ENCODE assay signal across 11 mouse cellular contexts in genomic region chr1:86464223-86464874, GRCm38 (mm10). TPM values are rescaled to one million over a fixed set of nuclear protein-coding genes. Genes with fewer than 3 reads are reported as not detected.
DNase-seq lines count a peak whose midpoint lies in the region; ATAC-seq and TF ChIP-seq lines count a peak whose summit lies in the region.
"Had no signal": no experiment of that assay in that cellular context is flagged by ENCODE, and none has a peak within 500 bp of the region (broad histone marks: within the 10 kb centered on the region; RNA-seq: fewer than 3 reads in every experiment).

No protein-coding gene starts in this region.

- H3K4me3 ChIP-seq in kidney, adult 2 months (ENCODE audit: insufficient read depth, low read depth, low read length) = no peak overlapping the region
- H3K4me3 ChIP-seq in embryonic facial prominence, embryonic 13.5 days = no peak overlapping the region
- no peak overlapping the region for H3K4me3 ChIP-seq in intestine, embryonic 14.5 days (ENCODE audit: low read depth, low read length)
- H3K4me3 ChIP-seq in neural tube, embryonic 13.5 days = no peak overlapping the region

- no peaks in the 10 kb centered on the region for H3K36me3 ChIP-seq in kidney, adult 2 months (ENCODE audit: control insufficient read depth, insufficient read depth, low read length)
- no peaks in the 10 kb centered on the region for H3K36me3 ChIP-seq in embryonic facial prominence, embryonic 13.5 days
- no peaks in the 10 kb centered on the region for H3K36me3 ChIP-seq in intestine, embryonic 14.5 days (ENCODE audit: control insufficient read depth, insufficient read depth, low read length)
- H3K36me3 ChIP-seq in neural tube, embryonic 13.5 days = no peaks in the 10 kb centered on the region

- 0 out of 2 replicates have a peak, but pooled peaks cover 4% of the 10 kb centered on the region for H3K9me3 ChIP-seq in embryonic facial prominence, embryonic 13.5 days
- no peaks in the 10 kb centered on the region for H3K9me3 ChIP-seq in intestine, embryonic 14.5 days (ENCODE audit: control insufficient read depth, low read length)
- no peaks in the 10 kb centered on the region for H3K9me3 ChIP-seq in neural tube, embryonic 13.5 days

- 67% methylated on average over 9 of the region's 9 CpGs for WGBS in kidney, adult 2 months
- 31% methylated on average over 9 of the region's 9 CpGs for WGBS in embryonic facial prominence, embryonic 13.5 days
- WGBS in intestine, embryonic 14.5 days = 65% methylated on average over 9 of the region's 9 CpGs
- WGBS in neural tube, embryonic 13.5 days = 26% methylated on average over 9 of the region's 9 CpGs

- H3K9ac ChIP-seq in embryonic facial prominence, embryonic 13.5 days = peak overlapping the region; percentile 55; the same call in 1 of the 2 replicates
- H3K9ac ChIP-seq in intestine, embryonic 14.5 days (ENCODE audit: low read length) = no peak overlapping the region
- H3K9ac ChIP-seq in neural tube, embryonic 13.5 days = no peak overlapping the region

- H3K27me3 ChIP-seq in kidney, adult 2 months (replicated peaks; ENCODE audit: control insufficient read depth, insufficient read depth, low read length) = no peaks in the 10 kb centered on the region
- H3K27me3 ChIP-seq in embryonic facial prominence, embryonic 13.5 days = no peaks in the 10 kb centered on the region
- H3K27me3 ChIP-seq in intestine, embryonic 14.5 days (replicated peaks; ENCODE audit: control insufficient read depth, insufficient read depth, low read length) = no peaks in the 10 kb centered on the region
- no peaks in the 10 kb centered on the region for H3K27me3 ChIP-seq in neural tube, embryonic 13.5 days

- peak overlapping the region; percentile 37 for H3K27ac ChIP-seq in kidney, adult 2 months (ENCODE audit: insufficient read depth, low read depth, low read length)
- H3K27ac ChIP-seq in embryonic facial prominence, embryonic 13.5 days = peak overlapping the region; percentile 97
- peak overlapping the region; percentile 75 for H3K27ac ChIP-seq in intestine, embryonic 14.5 days (ENCODE audit: low read depth)
- H3K27ac ChIP-seq in neural tube, embryonic 13.5 days (replicated peaks) = peak overlapping the region; percentile 80

- no peak for DNase-seq in kidney, adult 2 months
- DNase-seq in kidney, adult 11 months = no peak
- no peak for DNase-seq in intestine, embryonic 14.5 days (ENCODE audit: low spot score)
- DNase-seq in right cerebral cortex, postnatal 25 days = no peak
- no peak for DNase-seq in urinary bladder, postnatal 10 days (ENCODE audit: low spot score)
- DNase-seq: cerebellum, adult 11 months; gastrocnemius, postnatal 25 days had no signal

- peak; percentile 52; the same call in 1 of the 2 replicates for ATAC-seq in embryonic facial prominence, embryonic 13.5 days (ENCODE audit: insufficient number of reproducible peaks, insufficient read depth, low FRiP score, low TSS enrichment, low read depth)
- no peak for ATAC-seq in intestine, embryonic 14.5 days (replicated peaks; ENCODE audit: low FRiP score, low TSS enrichment, low read depth)
- ATAC-seq in neural tube, embryonic 13.5 days (ENCODE audit: low read depth) = no peak
- ATAC-seq in megakaryocyte, adult 5-6 weeks (ENCODE audit: poor library complexity, severe bottlenecking) = no peak

- H3K4me2 ChIP-seq in embryonic facial prominence, embryonic 13.5 days = no peak overlapping the region
- no peak overlapping the region for H3K4me2 ChIP-seq in intestine, embryonic 14.5 days (ENCODE audit: low read length)
- H3K4me2 ChIP-seq in neural tube, embryonic 13.5 days = no peak overlapping the region

- H3K4me1 ChIP-seq in kidney, adult 2 months (ENCODE audit: control insufficient read depth, insufficient read depth, low read length) = no peaks in the 10 kb centered on the region; the same call in 1 of the 2 replicates
- H3K4me1 ChIP-seq in embryonic facial prominence, embryonic 13.5 days = peaks cover 15% of the 10 kb centered on the region
- H3K4me1 ChIP-seq in intestine, embryonic 14.5 days (replicated peaks; ENCODE audit: control insufficient read depth, insufficient read depth, low read length) = no peaks in the 10 kb centered on the region; the same call in 1 of the 2 replicates
- H3K4me1 ChIP-seq in neural tube, embryonic 13.5 days (replicated peaks) = 0 out of 2 replicates have a peak, but pooled peaks cover 8% of the 10 kb centered on the region

- no peak for TF ChIP-seq CTCF in kidney, adult 2 months (conservative IDR thresholded peaks at IDR 0.05; ENCODE audit: insufficient read depth, insufficient read length, low read depth, low read length)

- TF ChIP-seq POLR2A in kidney, adult 2 months (IDR thresholded peaks at IDR 0.05; ENCODE audit: low read depth, low read length) = no peak

RNA-seq across cellular contexts. Expression of gene Tex44, which starts 38.2 kb away (rescaled TPM):
- polyA plus RNA-seq in kidney, adult 2 months (2012; rRNA removed) = not detected in 2 replicates
- polyA plus RNA-seq in embryonic facial prominence, embryonic 13.5 days (2015; fragmentation: Nextera tagmentation; extraction: Ambion mirVana) = not detected in 2 replicates
- not detected in 2 replicates for polyA plus RNA-seq in intestine, embryonic 14.5 days (2014; fragmentation: Nextera tagmentation; extraction: Ambion mirVana)
- polyA plus RNA-seq in neural tube, embryonic 13.5 days (2015; fragmentation: Nextera tagmentation; extraction: Ambion mirVana) = not detected in 2 replicates
- not detected in 2 replicates for total RNA-seq in megakaryocyte, adult 5-6 weeks (2015)
- not detected in 2 replicates for total RNA-seq in megakaryocyte, adult 5-6 weeks (2017)
- total RNA-seq: gastrocnemius, postnatal 25 days; left cerebral cortex, postnatal 25 days had no signal

RNA-seq across cellular contexts. Expression of gene Nmur1, which starts 38.3 kb away (rescaled TPM):
- 0.19 and 0.23 TPM in 2 replicates for polyA plus RNA-seq in kidney, adult 2 months (2012; rRNA removed)
- polyA plus RNA-seq in embryonic facial prominence, embryonic 13.5 days (2015; fragmentation: Nextera tagmentation; extraction: Ambion mirVana) = not detected in 2 replicates
- polyA plus RNA-seq in intestine, embryonic 14.5 days (2014; fragmentation: Nextera tagmentation; extraction: Ambion mirVana) = not detected in 2 replicates
- polyA plus RNA-seq in neural tube, embryonic 13.5 days (2015; fragmentation: Nextera tagmentation; extraction: Ambion mirVana) = 0.49 TPM in 1 of 2 replicates, not detected in the other
- total RNA-seq in megakaryocyte, adult 5-6 weeks (2015) = not detected in 2 replicates
- total RNA-seq in megakaryocyte, adult 5-6 weeks (2017) = not detected in 2 replicates
- total RNA-seq: gastrocnemius, postnatal 25 days; left cerebral cortex, postnatal 25 days had no signal

Comparison
In these comparisons a context has a peak if more than half of its experiments do, and no peak if none do; other contexts are left out.
1. H3K27ac ChIP-seq: peak in every context shown above with its lines; median percentile 97 in embryonic facial prominence, embryonic 13.5 days; 80 in neural tube, embryonic 13.5 days; 75 in intestine, embryonic 14.5 days; 37 in kidney, adult 2 months.